Mouse (Mus musculus) midbrain, embryonic 15.5 days (tissue): Measurements from ENCODE around the gene Cpvl. TPM values are rescaled to one million over a fixed set of nuclear protein-coding genes. Genes with fewer than 3 reads are reported as not detected.

ENCODE experiments used
- ATAC-seq: fragments of 200-750 bp; cut with Nextera tagmentation; replicated peaks from 2 replicates; pipeline ENCODE4 v1.8.0; 2017; ENCODE audit warnings: moderate TSS enrichment
- H3K27ac ChIP-seq: fragments of 300-500 bp; sonication (generic); 2 replicates; pipeline ENCODE4 v1.5.1; 2015; ENCODE audit warnings: mild to moderate bottlenecking, inconsistent platforms
- H3K27me3 ChIP-seq: fragments of 300-500 bp; sonication (generic); replicated peaks from 2 replicates; pipeline ENCODE4 v1.6.1; 2015; ENCODE audit warnings: inconsistent platforms
- H3K36me3 ChIP-seq: fragments of 300-500 bp; sonication (generic); replicated peaks from 2 replicates; pipeline ENCODE4 v1.6.1; 2015; ENCODE audit warnings: inconsistent platforms
- H3K4me1 ChIP-seq: fragments of 300-500 bp; sonication (generic); 2 replicates; pipeline ENCODE4 v1.6.1; 2015; ENCODE audit warnings: inconsistent platforms
- H3K4me2 ChIP-seq: fragments of 300-500 bp; sonication (generic); 2 replicates; pipeline ENCODE4 v1.6.1; 2015; ENCODE audit warnings: inconsistent platforms, mild to moderate bottlenecking, moderate library complexity
- H3K4me3 ChIP-seq: fragments of 300-500 bp; sonication (generic); 2 replicates; pipeline ENCODE4 v1.5.1; 2015; ENCODE audit warnings: mild to moderate bottlenecking, inconsistent platforms
- H3K9ac ChIP-seq: fragments of 300-500 bp; sonication (generic); 2 replicates; pipeline ENCODE4 v1.6.1; 2015; ENCODE audit warnings: mild to moderate bottlenecking, inconsistent platforms
- H3K9me3 ChIP-seq: fragments of 300-500 bp; sonication (generic); 2 replicates; pipeline ENCODE4 v1.6.1; 2016; ENCODE audit warnings: inconsistent platforms
- WGBS: fragments of 180-500 bp; shearing (Covaris S2); methylation state at CpG from one replicate; pipeline ENCODE4 v1.1.7; 2015; ENCODE audit warnings: mixed read lengths; 5-methylcytosine and 5-hydroxymethylcytosine counted together
- polyA plus RNA-seq: library from polyadenylated mRNA; unstranded; fragments of >200 nt; fragmentation: Nextera tagmentation; extraction: Ambion mirVana; gene quantifications from 2 replicates; pipeline ENCODE4 v1.2.1, GENCODE M21; 2015

The Cpvl gene
- polyA plus RNA-seq, 1 experiment from 2014 or later: not detected

- Histone ChIP-seq H3K4me1 (0 out of 2 replicates have a peak, but pooled peaks cover 10% of the 10 kb centered on the region), H3K27me3 (no peaks in the 10 kb centered on the region), H3K36me3 (no peaks in the 10 kb centered on the region), H3K27ac (no peak overlapping the region), H3K4me2 (no peak overlapping the region), H3K9ac (no peak overlapping the region), H3K4me3 (no peak overlapping the region), H3K9me3 (no peaks in the 10 kb centered on the region)
- 73% methylated on average over 9 of the region's 9 CpGs for WGBS
- ATAC-seq: no peak
Measured at GRCm38 (mm10) chr6:53950876-53951275, 27.6 kb downstream of the Cpvl start.

- no peak for ATAC-seq
- H3K9ac ChIP-seq: no peak overlapping the region
- H3K4me2 ChIP-seq: no peak overlapping the region
Measured at GRCm38 (mm10) chr6:53948388-53949035, 30.0 kb downstream of the Cpvl start.

GRCm38 (mm10) chr6:53944887-53945286 lies 33.6 kb downstream of the Cpvl start:
- 80% methylated on average over 5 of the region's 5 CpGs for WGBS
- no peaks in the 10 kb centered on the region for H3K9me3 ChIP-seq
- H3K4me1 ChIP-seq: 0 out of 2 replicates have a peak, but pooled peaks cover 2% of the 10 kb centered on the region
- H3K4me2 ChIP-seq: no peak overlapping the region
- no peak for ATAC-seq
- H3K4me3 ChIP-seq: no peak overlapping the region
- no peaks in the 10 kb centered on the region for H3K36me3 ChIP-seq
- H3K9ac ChIP-seq: no peak overlapping the region
- H3K27ac ChIP-seq: no peak overlapping the region
- no peaks in the 10 kb centered on the region for H3K27me3 ChIP-seq

More at GRCm38 (mm10) chr6:53948388-53949035, 30.0 kb downstream of the Cpvl start:
- Histone ChIP-seq H3K4me3 (no peak overlapping the region), H3K4me1 (0 out of 2 replicates have a peak, but pooled peaks cover 10% of the 10 kb centered on the region), H3K9me3 (no peaks in the 10 kb centered on the region), H3K36me3 (no peaks in the 10 kb centered on the region), H3K27me3 (no peaks in the 10 kb centered on the region), H3K27ac (no peak overlapping the region)
- WGBS: 43% methylated on average over 4 of the region's 4 CpGs

- peaks cover 3% of the 10 kb centered on the region; the same call in 1 of the 2 replicates for H3K4me1 ChIP-seq
- H3K36me3 ChIP-seq: no peaks in the 10 kb centered on the region
- H3K9ac ChIP-seq: no peak overlapping the region
- H3K4me3 ChIP-seq: no peak overlapping the region
- no peaks in the 10 kb centered on the region for H3K27me3 ChIP-seq
- H3K9me3 ChIP-seq: no peaks in the 10 kb centered on the region
- no peak overlapping the region for H3K27ac ChIP-seq
- no peak for ATAC-seq
- 57% methylated on average over 3 of the region's 3 CpGs for WGBS
- no peak overlapping the region for H3K4me2 ChIP-seq
Measured at GRCm38 (mm10) chr6:53944417-53944816, 34.1 kb downstream of the Cpvl start.

GRCm38 (mm10) chr6:53942190-53942831 lies 36.2 kb downstream of the Cpvl start:
- H3K4me1 ChIP-seq: peaks cover 10% of the 10 kb centered on the region; the same call in 1 of the 2 replicates
- H3K4me3 ChIP-seq: no peak overlapping the region
- no peaks in the 10 kb centered on the region for H3K9me3 ChIP-seq
- no peak overlapping the region for H3K9ac ChIP-seq
- no peaks in the 10 kb centered on the region for H3K27me3 ChIP-seq
- no peak for ATAC-seq
- no peak overlapping the region for H3K27ac ChIP-seq
- H3K4me2 ChIP-seq: no peak overlapping the region
- H3K36me3 ChIP-seq: no peaks in the 10 kb centered on the region
- WGBS: 82% methylated on average over 7 of the region's 7 CpGs

GRCm38 (mm10) chr6:53939752-53940151 lies 38.7 kb downstream of the Cpvl start:
- no peak overlapping the region for H3K4me2 ChIP-seq
- peaks cover 10% of the 10 kb centered on the region; the same call in 1 of the 2 replicates for H3K4me1 ChIP-seq
- H3K9ac ChIP-seq: no peak overlapping the region
- no peak for ATAC-seq
- no peak overlapping the region for H3K27ac ChIP-seq
- WGBS: 45% methylated on average over 8 of the region's 8 CpGs
- no peaks in the 10 kb centered on the region for H3K27me3 ChIP-seq
- no peak overlapping the region for H3K4me3 ChIP-seq
- no peaks in the 10 kb centered on the region for H3K36me3 ChIP-seq
- no peaks in the 10 kb centered on the region for H3K9me3 ChIP-seq

GRCm38 (mm10) chr6:53938942-53939341 lies 39.5 kb downstream of the Cpvl start:
- Histone ChIP-seq H3K9me3 (no peaks in the 10 kb centered on the region), H3K27me3 (no peaks in the 10 kb centered on the region), H3K27ac (peak overlapping the region; percentile 29; the same call in 1 of the 2 replicates), H3K4me2 (no peak overlapping the region), H3K4me1 (peaks cover 10% of the 10 kb centered on the region; the same call in 1 of the 2 replicates), H3K36me3 (no peaks in the 10 kb centered on the region), H3K9ac (no peak overlapping the region), H3K4me3 (no peak overlapping the region)
- ATAC-seq: peak; percentile 33; the same call in 1 of the 2 replicates
- WGBS: 12% methylated on average over 3 of the region's 3 CpGs

GRCm38 (mm10) chr6:53937143-53938134 lies 41.0 kb downstream of the Cpvl start:
- Histone ChIP-seq H3K9ac (no peak overlapping the region), H3K9me3 (no peaks in the 10 kb centered on the region), H3K4me3 (no peak overlapping the region), H3K4me2 (no peak overlapping the region), H3K27me3 (no peaks in the 10 kb centered on the region), H3K36me3 (no peaks in the 10 kb centered on the region), H3K27ac (no peak overlapping the region), H3K4me1 (peaks cover 10% of the 10 kb centered on the region; the same call in 1 of the 2 replicates)
- WGBS: 74% methylated on average over 15 of the region's 15 CpGs
- ATAC-seq: no peak

- no peak overlapping the region for H3K9ac ChIP-seq
- H3K9me3 ChIP-seq: no peaks in the 10 kb centered on the region
- no peaks in the 10 kb centered on the region for H3K27me3 ChIP-seq
- no peak overlapping the region for H3K27ac ChIP-seq
- H3K4me2 ChIP-seq: no peak overlapping the region
- no peak overlapping the region for H3K4me3 ChIP-seq
- no peak for ATAC-seq
- 57% methylated on average over 8 of the region's 8 CpGs for WGBS
- H3K4me1 ChIP-seq: peaks cover 9% of the 10 kb centered on the region; the same call in 1 of the 2 replicates
- no peaks in the 10 kb centered on the region for H3K36me3 ChIP-seq
Measured at GRCm38 (mm10) chr6:53931605-53932004, 46.9 kb downstream of the Cpvl start.

GRCm38 (mm10) chr6:53929858-53930257 lies 48.6 kb downstream of the Cpvl start:
- no peak for ATAC-seq
- Histone ChIP-seq H3K27me3 (no peaks in the 10 kb centered on the region), H3K36me3 (no peaks in the 10 kb centered on the region), H3K9me3 (no peaks in the 10 kb centered on the region), H3K4me3 (no peak overlapping the region), H3K9ac (no peak overlapping the region), H3K27ac (no peak overlapping the region), H3K4me1 (peaks cover 9% of the 10 kb centered on the region; the same call in 1 of the 2 replicates), H3K4me2 (no peak overlapping the region)
- 72% methylated on average over 4 of the region's 4 CpGs for WGBS

- WGBS: 81% methylated on average over 2 of the region's 2 CpGs
- no peak for ATAC-seq
- no peak overlapping the region for H3K4me3 ChIP-seq
- H3K4me1 ChIP-seq: peaks cover 4% of the 10 kb centered on the region; the same call in 1 of the 2 replicates
- H3K4me2 ChIP-seq: no peak overlapping the region
- no peaks in the 10 kb centered on the region for H3K27me3 ChIP-seq
- no peaks in the 10 kb centered on the region for H3K36me3 ChIP-seq
- H3K9ac ChIP-seq: no peak overlapping the region
- H3K27ac ChIP-seq: no peak overlapping the region
- no peaks in the 10 kb centered on the region for H3K9me3 ChIP-seq
Measured at GRCm38 (mm10) chr6:53926197-53926596, 52.3 kb downstream of the Cpvl start.

GRCm38 (mm10) chr6:53925192-53925591 lies 53.3 kb downstream of the Cpvl start:
- H3K36me3 ChIP-seq: no peaks in the 10 kb centered on the region
- H3K27ac ChIP-seq: no peak overlapping the region
- no peak overlapping the region for H3K4me3 ChIP-seq
- no peak overlapping the region for H3K9ac ChIP-seq
- 52% methylated on average over 8 of the region's 8 CpGs for WGBS
- no peaks in the 10 kb centered on the region for H3K9me3 ChIP-seq
- H3K4me2 ChIP-seq: no peak overlapping the region
- no peaks in the 10 kb centered on the region for H3K27me3 ChIP-seq
- H3K4me1 ChIP-seq: no peaks in the 10 kb centered on the region
- no peak for ATAC-seq
